Mouse (Mus musculus) MEL (cell line): ENCODE data around the gene Ercc6l2. TPM values are rescaled to one million over a fixed set of nuclear protein-coding genes. Genes with fewer than 3 reads are reported as not detected.
"Not testable (repeated sequence)": the region's sequence is repeated elsewhere in the genome, so short reads cannot be mapped to it uniquely, and the experiment has no call there.

Experiments used
- DNase-seq: peaks from one replicate; pipeline ENCODE4 v3.0.0; 2011; ENCODE audit warnings: low read depth, low spot score
- H3K27ac ChIP-seq: 2 replicates; pipeline ENCODE4 v1.5.1; 2012; ENCODE audit warnings: low read depth, mild to moderate bottlenecking, control low read depth, low read length, moderate library complexity; ENCODE audit not compliant: control insufficient read depth
- H3K27me3 ChIP-seq, 2 experiments: fragments of 150-350 bp in 1 of 2; sonication (generic) in 1 of 2; 2 replicates each; pipeline ENCODE4 v1.6.1; 2012; ENCODE audit warnings: low read length in 2 of 2, mild to moderate bottlenecking in 2 of 2, improper control_type of control experiment in 1 of 2, moderate library complexity in 1 of 2; ENCODE audit not compliant: insufficient read depth in 2 of 2, control insufficient read depth in 1 of 2
- H3K36me3 ChIP-seq, 2 experiments: 2 replicates each; pipeline ENCODE4 v1.6.1; 2012 to 2014; ENCODE audit warnings: low read length in 2 of 2, improper control_type of control experiment in 1 of 2, inconsistent platforms in 1 of 2, mild to moderate bottlenecking in 1 of 2; ENCODE audit not compliant: insufficient read depth in 2 of 2, control insufficient read depth in 1 of 2
- H3K4me1 ChIP-seq, 2 experiments: fragments of 150-350 bp in 1 of 2; sonication (generic) in 1 of 2; 2 replicates each; pipeline ENCODE4 v1.6.1; 2012; ENCODE audit warnings: low read length in 2 of 2, improper control_type of control experiment in 1 of 2, mild to moderate bottlenecking in 1 of 2; ENCODE audit not compliant: insufficient read depth in 2 of 2, control insufficient read depth in 1 of 2
- H3K4me3 ChIP-seq, 2 experiments: fragments of 150-350 bp in 1 of 2; sonication (generic) in 1 of 2; 2 replicates each; pipeline ENCODE4 v1.5.1; 2012; ENCODE audit warnings: low read depth in 2 of 2, low read length in 2 of 2, mild to moderate bottlenecking in 2 of 2, moderate library complexity in 2 of 2, control low read depth in 1 of 2, improper control_type of control experiment in 1 of 2; ENCODE audit not compliant: control insufficient read depth in 1 of 2, insufficient read depth in 1 of 2
- H3K79me2 ChIP-seq: 2 replicates; pipeline ENCODE4 v1.6.1; 2012; ENCODE audit warnings: mild to moderate bottlenecking, low read length, moderate library complexity; ENCODE audit not compliant: control insufficient read depth, poor library complexity, insufficient read depth
- H3K9ac ChIP-seq: 2 replicates; pipeline ENCODE4 v1.6.1; 2012; ENCODE audit warnings: low read depth, mild to moderate bottlenecking, control low read depth, low read length, moderate library complexity; ENCODE audit not compliant: control insufficient read depth, poor library complexity, severe bottlenecking
- H3K9me3 ChIP-seq: fragments of 150-350 bp; sonication (generic); replicated peaks from 2 replicates; pipeline ENCODE4 v1.6.1; 2012; ENCODE audit warnings: mild to moderate bottlenecking, low read length, improper control_type of control experiment, moderate library complexity; ENCODE audit not compliant: insufficient read depth
- CHD1 ChIP-seq: IDR thresholded peaks from 2 replicates; pipeline ENCODE4 v1.6.1; 2012; ENCODE audit warnings: low read depth, mild to moderate bottlenecking, inconsistent platforms, low read length, improper control_type of control experiment
- EP300 ChIP-seq, 2 experiments: IDR thresholded peaks; 2 replicates each; pipeline ENCODE4 v1.6.1; 2011; ENCODE audit warnings: improper control_type of control experiment in 2 of 2, low read length in 2 of 2, low read depth in 1 of 2, mild to moderate bottlenecking in 1 of 2
- GABPA ChIP-seq: IDR thresholded peaks from 2 replicates; pipeline ENCODE4 v1.6.1; 2012; ENCODE audit warnings: low read depth, mild to moderate bottlenecking, inconsistent platforms, low read length, improper control_type of control experiment, moderate library complexity
- GATA1 ChIP-seq: IDR thresholded peaks from 2 replicates; pipeline ENCODE4 v1.6.1; 2011; ENCODE audit warnings: low read depth, low read length, improper control_type of control experiment
- KAT2A ChIP-seq: conservative IDR thresholded peaks from 2 replicates; pipeline ENCODE4 v1.6.1; 2012; ENCODE audit warnings: low read depth, low read length, improper control_type of control experiment, inconsistent platforms
- MEF2A ChIP-seq: IDR thresholded peaks from 2 replicates; pipeline ENCODE4 v1.6.1; 2014; ENCODE audit warnings: low read depth, mild to moderate bottlenecking, inconsistent platforms, low read length, improper control_type of control experiment; ENCODE audit not compliant: poor library complexity, insufficient replicate concordance, severe bottlenecking; ENCODE audit errors: extremely low read depth
- POLR2AphosphoS5 ChIP-seq: IDR thresholded peaks from 2 replicates; pipeline ENCODE4 v1.6.1; 2012; ENCODE audit warnings: low read depth, borderline replicate concordance, mild to moderate bottlenecking, inconsistent platforms, low read length, moderate library complexity, mixed read lengths
- TCF12 ChIP-seq: IDR thresholded peaks from 2 replicates; pipeline ENCODE4 v1.6.1; 2014; ENCODE audit warnings: low read depth, mild to moderate bottlenecking, inconsistent platforms, low read length, improper control_type of control experiment, moderate library complexity
- USF1 ChIP-seq: IDR thresholded peaks from 2 replicates; pipeline ENCODE4 v1.6.1; 2014; ENCODE audit warnings: low read depth, mild to moderate bottlenecking, inconsistent platforms, low read length, improper control_type of control experiment, moderate library complexity
- polyA plus RNA-seq, 2 experiments: library from polyadenylated mRNA; stranded (reverse) in 1 of 2; unstranded in 1 of 2; fragments of >175 nt in 1 of 2; fragments of >200 nt in 1 of 2; gene quantifications; 2 replicates each; pipeline versions ENCODE4 v1.2.1 to v1.2.4; 2012; ENCODE audit warnings: low replicate concordance in 2 of 2, low read depth in 1 of 2; ENCODE audit not compliant: insufficient read length in 2 of 2, insufficient read depth in 1 of 2, missing spikeins in 1 of 2
- total RNA-seq: library from RNA; depleted of rRNA; stranded (reverse); fragments of 300-350 nt; gene quantifications from 2 replicates; pipeline ENCODE4 v1.2.3, GENCODE M21; 2012

Ercc6l2 gene
- total and polyA plus RNA-seq, 3 experiments: 15.6 to 61.7 (median 19.4) TPM

GRCm38 (mm10) chr13:63918733-63919422 lies 103.8 kb downstream of the Ercc6l2 start:
- H3K27ac ChIP-seq: peak overlapping the region; percentile 68; the same call in 1 of the 2 replicates
- H3K9me3 ChIP-seq: no peaks in the 10 kb centered on the region
- TF ChIP-seq GATA1 (no peak), KAT2A (no peak), POLR2AphosphoS5 (no peak), TCF12 (no peak), GABPA (no peak)
- peaks cover 0 to 22% of the 10 kb centered on the region in 2 experiments; a peak in 2 of 4 replicates for H3K36me3 ChIP-seq
- H3K4me1 ChIP-seq: peaks cover 29 to 32% of the 10 kb centered on the region in 2 experiments
- no peak for DNase-seq
- H3K79me2 ChIP-seq: no peaks in the 10 kb centered on the region
- no peaks in the 10 kb centered on the region for H3K27me3 ChIP-seq
- no peak overlapping the region for H3K4me3 ChIP-seq
- H3K9ac ChIP-seq: no peak overlapping the region; the same call in 1 of the 2 replicates

DNA sequence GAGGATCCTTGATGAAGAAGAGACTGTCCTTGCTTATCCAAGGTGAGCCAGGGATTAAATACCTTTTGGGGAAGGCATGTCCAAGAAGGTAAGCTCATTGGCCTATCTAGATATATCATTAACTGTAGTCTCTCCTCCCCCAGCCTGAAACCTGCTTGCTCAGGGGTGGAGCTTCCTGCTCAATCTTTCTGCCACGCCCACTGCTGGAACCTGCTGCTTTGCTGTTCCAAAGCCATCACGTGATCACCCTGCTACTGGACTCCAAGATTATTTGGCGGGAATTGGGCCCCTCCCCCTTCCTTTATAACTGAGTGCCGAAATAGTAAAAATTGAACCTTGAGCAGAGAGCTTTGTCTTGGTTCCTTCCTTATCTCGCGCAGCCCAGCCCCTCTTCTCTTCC lies 109.0 kb downstream of the Ercc6l2 start:
- not testable (repeated sequence) for H3K4me3 ChIP-seq, H3K27me3 ChIP-seq, H3K9ac ChIP-seq, DNase-seq, H3K4me1 ChIP-seq, H3K36me3 ChIP-seq, H3K27ac ChIP-seq, H3K79me2 ChIP-seq, H3K9me3 ChIP-seq

DNA sequence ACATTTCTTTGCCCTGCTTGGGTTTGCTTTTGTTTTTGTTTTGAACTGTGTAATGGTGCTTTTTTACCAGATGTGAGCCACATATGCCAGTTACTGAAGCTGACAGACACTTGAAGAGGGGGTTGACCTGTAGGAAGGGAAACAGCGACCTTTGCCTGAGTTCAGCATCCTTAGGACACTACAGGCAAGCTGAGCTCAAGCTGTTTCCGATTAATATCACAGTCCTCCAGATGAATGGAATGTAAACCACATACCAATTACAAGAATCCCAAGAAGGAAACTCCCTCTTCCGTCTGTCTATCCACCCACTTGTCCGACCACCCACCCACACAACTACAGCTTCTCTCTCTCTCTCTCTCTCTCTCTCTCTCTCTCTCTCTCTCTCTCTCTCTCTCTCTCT lies 112.3 kb downstream of the Ercc6l2 start:
- no peak for TF ChIP-seq MEF2A
- TF ChIP-seq USF1: no peak
- TF ChIP-seq CHD1: no peak
- no peak for TF ChIP-seq EP300 (IDR thresholded peaks at IDR 0.05; ENCODE audit: low read depth in 1 of 2, low read length in 2 of 2)
- H3K4me3 ChIP-seq: no peak overlapping the region
- no peak overlapping the region for H3K9ac ChIP-seq
- no peaks in the 10 kb centered on the region for H3K36me3 ChIP-seq
- H3K27me3 ChIP-seq: no peaks in the 10 kb centered on the region
- H3K27ac ChIP-seq: no peak overlapping the region
- no peaks in the 10 kb centered on the region for H3K79me2 ChIP-seq
- no peaks in the 10 kb centered on the region for H3K4me1 ChIP-seq
- no peak for DNase-seq
- H3K9me3 ChIP-seq: no peaks in the 10 kb centered on the region
